Mouse (Mus musculus) left cerebral cortex, postnatal 14 days (tissue): ENCODE data around the gene Neurog1. TPM values are rescaled to one million over a fixed set of nuclear protein-coding genes. Genes with fewer than 3 reads are reported as not detected.

Experiments
- DNase-seq, 2 experiments: peaks; one replicate each; pipeline ENCODE4 v3.0.0; 2021 to 2022; ENCODE audit warnings: low spot score in 2 of 2, mixed read lengths in 1 of 2
- intact Hi-C: fragments of 180-260 bp; cut with DNase I; formaldehyde crosslinking; loops from one replicate; pipeline ENCODE4 v1.15.1; 2025
- total RNA-seq, 2 experiments: library from RNA; stranded (reverse); gene quantifications; 2 replicates each; pipeline ENCODE4 v1.2.3; 2021

The Neurog1 gene
- total RNA-seq, 2 experiments from 2014 or later, result not detected

GRCm38 (mm10) chr13:56259926-56260250 is 7.9 kb upstream of the Neurog1 start:
- DNase-seq, result no peak
- intact Hi-C loops, result loop anchor here (10.0 kb wide), 1 partner anchor 435 kb away; no protein-coding TSS in a partner anchor

- intact Hi-C loops, result loop anchor here (10.0 kb wide), 1 partner anchor 434 kb away; no protein-coding TSS in a partner anchor
- no peak for DNase-seq
These were observed 7.3 kb upstream of the Neurog1 start for GRCm38 (mm10) chr13:56259021-56259925.

- intact Hi-C loops, result loop anchor here (10.0 kb wide), 1 partner anchor 434 kb away; no protein-coding TSS in a partner anchor
- DNase-seq, result no peak
These were observed 6.4 kb upstream of the Neurog1 start for GRCm38 (mm10) chr13:56258196-56259020.

- DNase-seq, result no peak
- intact Hi-C loops, result loop anchor here (10.0 kb wide), 1 partner anchor 433 kb away; no protein-coding TSS in a partner anchor
These were observed 5.6 kb upstream of the Neurog1 start for GRCm38 (mm10) chr13:56257469-56258153.

- no peak for DNase-seq
- intact Hi-C loops, result loop anchor here (10.0 kb wide), 1 partner anchor 432 kb away; no protein-coding TSS in a partner anchor
These were observed 4.8 kb upstream of the Neurog1 start for GRCm38 (mm10) chr13:56256716-56257299.

- intact Hi-C loops, result loop anchor here (10.0 kb wide), 1 partner anchor 429 kb away; no protein-coding TSS in a partner anchor
- no peak for DNase-seq
These were observed 1.4 kb upstream of the Neurog1 start for GRCm38 (mm10) chr13:56253379-56253778.

GRCm38 (mm10) chr13:56252783-56253182 is 820 bp upstream of the Neurog1 start:
- no peak for DNase-seq
- intact Hi-C loops, result loop anchor here (10.0 kb wide), 1 partner anchor 428 kb away; no protein-coding TSS in a partner anchor

- DNase-seq, result no peak
- intact Hi-C loops, result loop anchor here (10.0 kb wide), 1 partner anchor 427 kb away; no protein-coding TSS in a partner anchor
These were observed 613 bp downstream of the Neurog1 start for GRCm38 (mm10) chr13:56251176-56251923.

GRCm38 (mm10) chr13:56250551-56251161 is 1.3 kb downstream of the Neurog1 start:
- no peak for DNase-seq
- intact Hi-C loops, result loop anchor here (10.0 kb wide), 1 partner anchor 426 kb away; no protein-coding TSS in a partner anchor

- intact Hi-C loops, result loop anchor here (10.0 kb wide), 1 partner anchor 425 kb away; no protein-coding TSS in a partner anchor
- no peak for DNase-seq
These were observed 2.2 kb downstream of the Neurog1 start for GRCm38 (mm10) chr13:56249593-56250341.

- DNase-seq, result no peak
- intact Hi-C loops, result no loop called here
These were observed 8.9 kb downstream of the Neurog1 start for GRCm38 (mm10) chr13:56243104-56243503.

GRCm38 (mm10) chr13:56240012-56240770 is 11.8 kb downstream of the Neurog1 start:
- no peak for DNase-seq
- intact Hi-C loops, result no loop called here

GRCm38 (mm10) chr13:56237905-56238304 is 14.1 kb downstream of the Neurog1 start:
- intact Hi-C loops, result no loop called here

GRCm38 (mm10) chr13:56236194-56236593 is 15.8 kb downstream of the Neurog1 start:
- intact Hi-C loops, result no loop called here

More at GRCm38 (mm10) chr13:56237905-56238304, 14.1 kb downstream of the Neurog1 start:
- DNase-seq, result no peak

GRCm38 (mm10) chr13:56228790-56229189 is 23.2 kb downstream of the Neurog1 start:
- intact Hi-C loops, result no loop called here
- no peak for DNase-seq

More at GRCm38 (mm10) chr13:56236194-56236593, 15.8 kb downstream of the Neurog1 start:
- no peak for DNase-seq
